Mouse (Mus musculus) brain, embryonic 14.5 days (tissue): Measurements from ENCODE around the gene Shisa9.

ENCODE experiments used
- CTCF ChIP-seq: fragments of 200-500 bp; IDR thresholded peaks from 2 replicates; pipeline ENCODE4 v1.5.1; 2012; ENCODE audit warnings: inconsistent platforms, mild to moderate bottlenecking, moderate library complexity, borderline replicate concordance; ENCODE audit not compliant: insufficient read depth, insufficient read length; ENCODE audit errors: extremely low read depth
- POLR2A ChIP-seq: fragments of 200-500 bp; IDR thresholded peaks from 2 replicates; pipeline ENCODE4 v1.6.1; 2012; ENCODE audit warnings: mild to moderate bottlenecking, inconsistent platforms, borderline replicate concordance; ENCODE audit not compliant: poor library complexity, insufficient read depth, insufficient read length, severe bottlenecking; ENCODE audit errors: extremely low read depth

DNA sequence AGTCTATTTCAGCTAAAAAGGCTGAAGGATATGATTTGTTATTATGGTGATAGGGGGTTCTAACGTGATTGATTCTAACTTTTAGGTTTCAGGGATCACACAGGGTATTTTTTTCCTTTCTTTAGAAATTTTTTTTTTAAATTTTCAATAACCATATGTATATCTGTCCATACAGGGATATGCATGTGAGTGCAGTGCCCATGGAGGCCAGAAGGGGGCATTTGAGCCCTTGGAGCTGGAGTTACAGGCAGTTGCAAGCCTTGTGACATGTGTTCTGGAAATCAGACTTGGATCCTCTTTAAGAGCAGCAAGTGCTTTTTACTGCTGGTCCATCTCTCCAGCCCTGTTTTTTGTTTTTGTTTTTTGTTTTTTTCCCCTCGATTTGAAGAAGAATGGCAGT, 16.3 kb upstream of the Shisa9 start:
- TF ChIP-seq CTCF (peak; percentile 21; the same call in 1 of the 2 replicates), POLR2A (no peak)
